Mouse (Mus musculus) adrenal gland, adult 18-20 months (tissue): ENCODE measurements around the gene Olfr1256. TPM values are rescaled to one million over a fixed set of nuclear protein-coding genes. Genes with fewer than 3 reads are reported as not detected.

Experiments
- DNase-seq, 2 experiments: peaks; one replicate each; pipeline ENCODE4 v3.0.0; 2021 to 2022; ENCODE audit warnings: low spot score in 2 of 2
- long read RNA-seq, 2 experiments: library from polyadenylated mRNA; stranded (forward); transcript quantifications; one replicate each; pipeline ENCODE4 v2.0.0; 2021
- total RNA-seq, 2 experiments: library from RNA; stranded (reverse); gene quantifications; 1 replicate in 1 of 2; 2 replicates in 1 of 2; pipeline ENCODE4 v1.2.3; 2021

The Olfr1256 gene
- not detected for total RNA-seq
- long read RNA-seq, experiment 1, result 0 reads
- long read RNA-seq, experiment 2, result 0 reads

DNA sequence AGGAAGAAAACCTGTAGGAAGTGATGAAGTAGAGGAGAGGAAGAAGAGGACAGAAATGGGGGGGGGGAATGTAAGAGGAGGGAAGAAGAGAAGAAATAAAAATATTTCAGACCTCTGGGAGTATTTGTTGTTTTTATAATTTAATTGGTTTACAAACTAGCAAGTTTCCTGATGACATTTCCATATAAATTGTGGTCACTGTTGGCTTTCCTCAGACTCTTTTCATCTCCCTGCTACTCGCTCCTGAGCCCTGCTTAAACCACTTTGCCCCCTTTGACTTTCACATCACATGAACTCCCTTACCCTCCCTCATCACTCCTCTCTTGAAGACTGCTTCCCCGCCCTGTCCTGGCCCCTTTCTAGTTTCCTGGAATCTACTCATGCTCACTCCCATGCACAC lies at the start of gene Olfr1256:
Gene Olfr1256, minus strand, starts transcription at position 101 of the 400 bp plus-strand sequence.
- no peak for DNase-seq

DNA sequence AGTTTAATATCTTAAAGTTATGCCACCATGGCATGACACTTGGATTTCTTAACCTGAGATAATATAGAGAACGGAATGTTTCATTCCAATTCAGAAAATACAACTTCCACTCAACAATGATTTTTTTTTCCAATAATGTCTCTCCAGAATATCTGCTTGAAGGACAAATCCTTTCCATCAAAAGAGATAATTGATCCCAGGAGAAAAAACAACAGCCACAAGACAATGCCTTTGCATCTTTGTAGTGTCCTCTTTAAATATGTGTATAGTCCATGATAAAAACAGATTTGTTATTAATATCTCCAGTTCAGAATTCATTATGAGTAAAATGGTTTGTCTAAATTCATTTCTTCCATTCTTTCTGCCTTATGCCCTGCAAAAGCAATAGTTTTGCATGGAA lies 36.8 kb upstream of the Olfr1256 start, which contains the start of gene Olfr1257:
Gene Olfr1257, plus strand, starts transcription at position 301 of the 400 bp plus-strand sequence.
- DNase-seq, result no peak

DNA sequence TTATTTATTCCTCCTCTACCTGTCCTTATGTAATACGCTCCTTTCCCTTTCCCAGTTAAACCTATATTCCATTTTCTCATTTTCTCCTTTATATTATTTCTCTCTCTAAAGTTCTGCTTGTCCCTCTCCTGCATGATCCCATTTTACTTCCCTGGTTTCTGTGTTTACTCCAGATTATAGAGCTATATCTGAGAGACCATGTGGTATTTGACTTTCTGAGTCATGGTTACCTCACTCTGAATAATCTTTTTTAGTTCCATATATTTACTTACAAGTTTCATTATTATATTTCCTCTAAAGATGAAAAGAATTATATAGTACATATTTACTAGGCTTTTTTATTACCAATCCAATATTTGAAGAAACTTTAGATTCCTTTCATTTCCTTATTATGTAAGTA lies 7.9 kb upstream of the Olfr1256 start:
- DNase-seq, result no peak

DNA sequence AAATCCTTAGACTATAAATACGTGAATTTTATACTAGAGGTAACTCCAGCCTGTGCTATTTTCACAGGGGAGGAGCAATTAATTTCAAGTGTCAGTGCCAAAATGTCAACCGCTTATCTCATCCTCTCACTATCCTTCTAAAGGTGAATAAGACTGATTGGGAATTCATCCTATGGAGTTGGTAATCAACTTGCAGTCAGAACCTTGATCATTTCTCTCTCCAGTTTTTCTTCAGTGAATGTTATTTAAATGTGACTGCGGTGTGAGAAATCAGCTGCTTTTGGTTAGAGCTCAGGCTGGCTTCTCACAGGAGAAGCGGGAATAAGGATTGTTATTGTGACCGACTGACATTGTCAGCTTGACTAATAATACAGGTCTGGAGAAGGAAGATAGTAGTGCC lies 6.8 kb upstream of the Olfr1256 start, which contains the start of gene Olfr48:
Gene Olfr48, minus strand, starts transcription at position 101 of the 400 bp plus-strand sequence.
- no peak for DNase-seq

DNA sequence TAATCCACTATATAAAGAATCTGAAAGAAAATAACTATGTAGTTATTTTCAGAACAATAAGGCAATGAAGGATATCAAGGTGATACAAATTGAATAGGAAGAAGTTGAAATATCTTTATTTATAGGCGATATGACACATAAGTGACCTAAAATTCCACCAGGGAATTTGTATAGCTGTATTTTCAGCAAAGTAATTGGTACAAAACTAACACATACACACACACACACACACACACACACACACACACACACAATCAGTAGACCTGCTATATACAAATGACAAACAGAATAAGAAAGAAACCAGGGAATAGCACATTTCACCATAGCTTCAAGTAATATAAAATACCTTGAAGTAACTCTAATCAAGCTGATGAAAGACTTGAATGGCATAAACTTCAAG lies 21.1 kb downstream of the Olfr1256 start:
- no peak for DNase-seq

DNA sequence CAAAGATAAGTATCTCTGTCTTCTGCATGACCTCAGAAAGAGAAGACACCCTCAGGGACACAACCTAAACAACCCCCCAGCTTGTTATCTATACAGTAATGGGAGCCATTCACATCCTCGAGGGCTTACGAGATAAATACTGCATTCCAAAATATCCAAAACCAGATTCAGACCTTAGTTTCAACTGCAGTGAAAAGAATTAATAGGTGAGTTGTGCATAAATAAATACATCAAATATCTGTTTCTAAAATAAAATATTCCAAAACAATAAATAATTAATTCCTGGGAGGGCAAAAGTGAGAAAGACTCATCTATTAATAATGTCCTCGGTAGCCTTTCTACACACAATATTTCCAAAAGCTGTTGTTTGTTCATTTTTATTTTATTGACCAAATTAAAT lies 29.6 kb downstream of the Olfr1256 start, which contains the start of gene Olfr1255:
Gene Olfr1255, plus strand, starts transcription at position 301 of the 400 bp plus-strand sequence.
- DNase-seq, result no peak

DNA sequence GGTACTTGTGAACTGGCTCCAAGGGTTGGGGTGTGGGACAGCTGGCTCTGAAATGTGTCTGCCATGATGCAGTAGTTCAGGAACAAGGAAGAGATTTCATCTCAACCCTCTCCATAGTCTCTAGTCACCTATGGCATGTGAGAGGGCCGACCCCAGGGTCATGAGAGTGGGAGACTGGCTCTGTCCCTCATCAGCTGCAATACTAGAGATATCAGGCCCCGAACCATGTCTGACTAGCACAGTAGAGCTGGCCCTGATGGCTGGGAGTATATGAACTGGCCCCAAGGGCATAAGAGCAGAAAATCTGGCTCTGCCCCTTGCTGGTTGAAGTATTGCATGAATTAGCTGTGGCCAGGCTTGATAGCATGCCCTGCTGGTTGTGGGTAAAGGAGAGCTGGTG lies 30.6 kb downstream of the Olfr1256 start:
- no peak for DNase-seq

DNA sequence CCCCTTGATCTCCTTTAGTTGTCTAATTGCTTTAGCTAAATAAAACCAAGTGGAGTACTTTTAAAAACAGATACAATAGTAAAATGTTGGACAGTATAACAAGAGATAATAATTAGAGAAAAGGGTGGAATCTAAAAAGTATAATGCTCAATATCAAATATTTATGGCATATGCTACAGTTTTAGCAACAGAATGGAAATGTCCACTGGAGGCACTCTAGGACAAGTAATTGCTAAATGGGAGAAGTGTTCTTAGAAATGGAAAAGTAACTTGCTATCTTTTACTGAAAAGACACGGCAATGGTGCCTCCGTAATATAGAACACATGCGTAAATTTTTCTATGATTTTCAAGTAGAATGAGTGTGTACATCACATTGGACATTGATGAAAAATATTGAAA lies 41.8 kb downstream of the Olfr1256 start:
- no peak for DNase-seq

DNA sequence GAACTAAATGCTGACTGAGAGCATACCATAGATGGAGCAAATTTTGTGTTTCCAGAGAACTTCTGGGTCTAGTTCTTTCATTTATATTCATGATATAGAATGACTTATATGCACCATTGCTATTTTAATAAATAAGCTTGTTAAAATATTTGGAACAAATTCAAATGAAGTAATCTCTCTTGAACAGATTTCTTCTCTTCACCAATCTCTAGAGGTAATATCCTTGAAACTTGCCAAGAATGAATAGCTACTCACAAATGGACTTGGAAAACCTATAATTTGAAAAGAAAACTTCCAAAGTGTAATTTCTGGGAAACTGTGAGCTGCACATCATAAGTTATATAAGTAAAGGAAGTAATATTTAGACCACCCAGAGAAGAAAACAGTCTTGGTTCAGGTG lies 47.8 kb downstream of the Olfr1256 start, which contains the start of gene Olfr1254:
Gene Olfr1254, minus strand, starts transcription at position 101 of the 400 bp plus-strand sequence.
- DNase-seq, result no peak

Other genes starting within 250 kb of the Olfr1256 start
- not detected for gene Olfr1246, start 248.4 kb downstream of the Olfr1256 start, total RNA-seq
- not detected for gene Olfr1247, start 227.4 kb downstream of the Olfr1256 start, total RNA-seq
- not detected for gene Olfr1248, start 223.3 kb downstream of the Olfr1256 start, total RNA-seq
- not detected for gene Olfr1249, start 206.6 kb downstream of the Olfr1256 start, total RNA-seq
- not detected for gene Olfr1250, start 180.1 kb downstream of the Olfr1256 start, total RNA-seq
- gene Olfr1251, start 169.6 kb downstream of the Olfr1256 start, total RNA-seq, result not detected
- not detected for gene Olfr1252, start 116.5 kb downstream of the Olfr1256 start, total RNA-seq
- not detected for gene Olfr1253, start 84.5 kb downstream of the Olfr1256 start, total RNA-seq
- gene Olfr1254, start 47.9 kb downstream of the Olfr1256 start, total RNA-seq, result not detected
- not detected for gene Olfr1255, start 29.5 kb downstream of the Olfr1256 start, total RNA-seq
- gene Olfr48, start 6.7 kb upstream of the Olfr1256 start, total RNA-seq, result not detected
- gene Olfr1257, start 36.9 kb upstream of the Olfr1256 start, total RNA-seq, result not detected
- gene Olfr1258, start 85.8 kb upstream of the Olfr1256 start, total RNA-seq, result not detected
- gene Olfr1259, start 107.1 kb upstream of the Olfr1256 start, total RNA-seq, result not detected
- gene Olfr1260, start 132.8 kb upstream of the Olfr1256 start, total RNA-seq, result not detected
- not detected for gene Olfr1261, start 149.7 kb upstream of the Olfr1256 start, total RNA-seq
- not detected for gene Olfr1262, start 158.6 kb upstream of the Olfr1256 start, total RNA-seq
- gene Olfr1263, start 170.6 kb upstream of the Olfr1256 start, total RNA-seq, result not detected
- not detected for gene Olfr1264, start 184.0 kb upstream of the Olfr1256 start, total RNA-seq
- not detected for gene Olfr1265, start 193.8 kb upstream of the Olfr1256 start, total RNA-seq
- not detected for gene Olfr140, start 222.0 kb upstream of the Olfr1256 start, total RNA-seq